Mouse (Mus musculus) CD4-positive, CD25-positive, alpha-beta regulatory T cell (primary cell): ENCODE results near the gene Ndufb10. TPM values are rescaled to one million over a fixed set of nuclear protein-coding genes. Genes with fewer than 3 reads are reported as not detected.

Source experiments
- polyA plus RNA-seq: library from polyadenylated mRNA; unstranded; fragments of 100-300 nt; shearing (Covaris generic); gene quantifications from one replicate; pipeline ENCODE4 v1.2.1, GENCODE M21; 2017

Gene Ndufb10
- polyA plus RNA-seq: 194 TPM

GRCm38 (mm10) chr17:24724184-24724583 is at the start of gene Ndufb10:
TSS of gene Ndufb10 (minus strand) at chr17:24724478.

DNA sequence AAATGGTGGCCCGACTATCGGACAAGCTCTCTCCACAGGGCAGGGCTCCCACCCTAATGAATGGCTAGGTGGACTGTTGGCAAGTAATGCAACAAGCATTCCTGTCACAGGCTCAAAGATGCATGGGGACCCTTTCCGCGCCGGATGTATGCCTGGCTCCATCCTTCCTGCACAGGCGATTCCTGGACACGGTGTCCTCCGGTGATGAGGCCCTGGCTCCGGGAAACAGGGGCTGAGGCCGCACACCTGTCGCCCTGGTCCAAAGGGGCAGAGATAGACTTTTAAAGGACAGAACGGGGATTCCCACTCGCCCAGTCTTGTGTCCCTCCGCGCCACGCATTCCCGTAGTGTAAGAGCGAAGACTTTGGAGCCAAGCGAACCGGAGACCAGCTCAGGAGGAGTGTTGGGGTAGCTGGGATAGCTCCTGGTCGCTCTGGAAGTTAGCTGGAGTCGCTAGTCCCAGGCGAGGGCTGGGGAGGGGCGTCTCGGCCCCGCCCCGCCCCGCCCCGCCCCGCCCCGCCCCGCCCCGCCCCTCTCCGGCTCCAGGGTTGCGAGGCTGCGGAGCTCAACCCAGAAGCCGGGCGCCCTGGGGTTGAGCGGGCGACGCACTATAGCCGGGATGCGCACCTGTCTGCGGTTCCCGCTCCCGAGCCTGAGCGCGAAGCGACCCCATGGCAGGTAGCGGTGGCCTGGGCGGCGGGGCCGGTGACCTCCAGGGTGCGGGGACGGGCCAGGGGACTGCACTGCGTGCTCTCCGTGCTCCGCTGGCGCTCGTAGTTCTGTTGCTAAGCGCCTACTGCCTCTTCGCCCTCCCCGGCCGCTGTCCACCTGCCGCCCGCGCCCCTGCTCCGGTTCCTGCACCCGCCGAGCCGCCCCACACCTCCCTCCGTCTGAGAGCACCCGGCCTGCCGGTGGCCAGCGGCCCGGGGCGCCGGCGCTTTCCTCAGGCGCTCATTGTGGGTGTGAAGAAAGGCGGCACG is 28.4 kb upstream of the Ndufb10 start, which contains the start of gene Hs3st6:
TSS of gene Hs3st6 (plus strand) at position 574 of the 980 bp plus-strand sequence.

GRCm38 (mm10) chr17:24736330-24737051 is 12.2 kb upstream of the Ndufb10 start, which contains the start of gene Msrb1:
TSS of gene Msrb1 (plus strand) at chr17:24736642.

DNA sequence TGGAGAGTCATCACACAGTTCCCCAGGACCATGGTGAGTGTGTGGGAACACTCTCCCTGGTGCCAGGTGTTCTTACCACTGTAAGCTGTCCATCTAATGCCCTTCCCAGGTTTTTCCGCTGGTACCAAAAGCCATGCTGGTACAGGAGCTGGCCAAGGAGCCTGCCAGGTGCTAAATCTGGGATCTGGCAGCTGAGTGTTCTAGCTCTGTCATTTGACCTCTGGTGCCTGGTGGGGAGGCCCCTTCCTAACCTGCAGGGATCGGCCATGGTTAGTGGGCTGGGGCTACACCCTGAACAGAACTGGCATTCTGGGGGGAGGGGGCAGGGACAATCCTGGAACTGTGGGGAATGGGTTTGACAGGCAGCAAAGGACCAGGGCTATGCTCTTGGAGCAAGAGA is 3.3 kb upstream of the Ndufb10 start, which contains the start of gene Rpl3l:
TSS of gene Rpl3l (plus strand) at position 203 of the 400 bp plus-strand sequence.

DNA sequence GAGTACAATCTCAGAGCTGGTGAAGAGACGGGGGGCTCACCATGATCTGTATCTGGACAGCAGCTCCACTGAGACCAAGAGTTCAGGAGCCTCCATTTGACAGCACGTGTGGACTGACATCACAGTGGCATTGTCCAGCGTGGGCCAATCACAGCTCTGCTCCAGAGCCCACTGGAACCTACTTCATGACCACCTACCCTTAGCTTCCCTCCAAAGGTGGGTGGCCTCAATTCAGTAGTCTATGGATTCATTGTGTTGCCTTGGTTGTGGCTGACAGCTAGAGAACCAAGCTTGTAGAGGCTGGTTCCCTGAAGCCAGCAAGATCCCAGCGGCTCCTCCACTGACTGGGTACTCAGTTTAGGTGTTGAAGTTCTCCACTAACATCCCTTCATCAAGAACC is 6.3 kb downstream of the Ndufb10 start, which contains the start of the genes Rnf151 and Rps2:
TSS of gene Rnf151 (minus strand) at position 121 of the 400 bp plus-strand sequence.
TSS of gene Rps2 (plus strand) at position 174 of the 400 bp plus-strand sequence.

DNA sequence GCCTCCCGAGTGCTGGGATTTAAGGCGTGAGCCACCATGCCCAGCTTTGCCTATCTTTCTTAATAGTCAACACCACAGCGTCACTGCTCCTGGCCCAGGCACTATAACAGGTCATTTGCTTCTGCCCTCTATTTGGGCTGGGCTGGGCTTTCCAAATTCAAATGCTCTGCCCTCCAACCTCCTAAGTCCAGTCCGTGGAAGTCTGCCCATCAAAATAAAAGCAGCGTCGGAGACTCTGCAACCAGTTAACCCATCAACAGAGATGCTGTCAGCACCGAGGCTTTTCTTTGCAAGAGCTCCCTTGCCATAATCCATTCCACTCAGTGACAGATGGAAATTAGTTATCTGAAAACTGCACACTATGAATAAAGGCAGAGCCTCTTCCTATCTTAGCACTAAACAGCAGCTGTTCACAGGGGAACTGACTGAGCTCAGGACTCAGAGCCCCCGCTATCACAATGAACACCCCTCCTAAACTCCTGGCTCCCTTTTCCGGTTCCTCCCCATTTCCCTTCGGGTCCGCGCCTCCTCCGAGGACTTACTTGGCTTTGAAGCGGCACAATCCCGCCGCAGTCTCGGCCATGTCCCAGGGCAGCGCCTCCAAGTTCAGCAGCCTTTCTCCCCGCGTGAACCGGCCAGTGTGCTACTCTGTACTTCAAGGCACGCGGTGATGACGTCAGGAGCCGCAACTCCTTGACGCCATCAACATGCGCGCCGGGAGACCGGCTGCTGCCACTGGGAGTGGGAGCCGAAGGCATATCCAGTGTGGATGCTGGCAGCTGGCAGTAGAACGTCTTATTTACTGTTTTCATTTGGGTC is 17.1 kb downstream of the Ndufb10 start, which contains the start of gene Tbl3:
TSS of gene Tbl3 (minus strand) at position 679 of the 819 bp plus-strand sequence.

DNA sequence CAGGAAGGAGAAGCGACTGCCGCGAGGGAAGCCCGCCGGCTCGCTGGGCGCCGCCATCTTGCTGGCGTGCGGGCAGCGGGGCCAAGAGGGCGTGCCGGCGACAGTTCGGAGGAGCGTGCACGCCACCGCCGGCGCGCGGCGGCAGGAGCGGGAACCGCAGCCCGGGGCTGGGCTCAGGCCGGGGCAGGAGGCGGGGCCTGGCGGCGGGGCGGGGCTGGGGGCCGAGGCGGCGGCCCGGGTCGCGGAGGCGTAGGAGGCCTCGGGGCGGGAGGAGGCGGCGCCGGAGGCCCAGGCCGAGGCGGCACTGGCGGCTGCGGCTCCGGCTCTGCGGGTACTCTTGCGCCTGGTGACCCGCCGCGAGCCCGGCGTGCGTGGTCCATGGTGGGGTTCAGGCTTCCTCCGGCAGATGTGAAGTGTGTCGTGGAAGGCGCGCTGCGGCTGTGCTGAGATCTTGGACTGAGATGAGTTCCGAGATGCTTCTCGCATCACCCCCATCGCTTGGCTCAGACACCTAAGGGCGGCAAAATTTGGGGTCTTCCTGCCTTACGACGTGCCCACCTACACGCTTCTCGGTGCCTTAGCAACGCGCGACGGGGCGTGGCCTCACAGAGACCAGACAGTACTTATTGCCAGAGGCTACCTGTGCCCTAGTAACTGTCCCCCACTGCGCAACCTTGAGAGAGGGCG is 28.1 kb downstream of the Ndufb10 start, which contains the start of the genes Gfer and Noxo1:
TSS of gene Gfer (minus strand) at position 146 of the 687 bp plus-strand sequence.
TSS of gene Noxo1 (plus strand) at position 224 of the 687 bp plus-strand sequence.

DNA sequence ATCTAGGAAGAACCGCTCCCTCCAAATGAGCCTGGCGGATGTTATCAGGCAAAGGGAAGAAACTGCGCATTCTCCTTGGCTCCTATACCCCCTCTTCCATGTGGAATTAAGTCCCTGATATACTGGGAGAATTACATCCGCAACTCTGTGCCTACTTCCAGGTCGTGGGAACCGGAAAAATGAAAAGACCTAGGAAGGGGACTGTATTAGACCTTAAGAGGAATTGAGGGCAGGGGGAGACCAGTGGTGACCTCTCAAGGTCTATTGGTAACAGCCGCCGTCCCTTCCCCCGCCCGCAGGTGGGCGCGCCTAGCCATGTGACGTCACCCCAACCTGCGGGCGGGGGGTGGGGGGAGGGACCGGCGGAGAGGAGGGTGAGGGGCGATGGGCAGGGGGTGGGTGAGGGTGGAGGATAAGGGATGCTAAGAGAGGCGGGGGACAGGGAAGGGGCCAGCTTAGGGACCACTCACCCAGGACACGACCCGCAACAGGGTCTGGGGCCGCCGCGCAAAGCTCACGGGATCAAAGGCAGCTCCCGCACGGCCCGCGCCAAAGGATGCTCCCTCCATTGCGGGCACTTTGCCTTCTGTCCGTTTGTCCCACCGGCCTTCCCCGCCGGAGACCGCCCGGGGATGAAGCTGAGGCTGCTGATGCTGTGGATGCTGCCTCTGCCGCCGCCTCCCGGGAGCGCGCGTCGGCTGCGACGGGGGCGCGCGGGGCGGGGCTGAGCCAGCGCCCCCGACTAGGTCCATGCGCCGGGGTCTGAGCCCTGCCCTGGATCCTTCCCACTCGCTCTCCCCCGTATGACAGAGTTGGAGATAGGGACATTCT is 34.8 kb downstream of the Ndufb10 start, which contains the start of gene Syngr3:
TSS of gene Syngr3 (minus strand) at position 705 of the 831 bp plus-strand sequence.

Other genes starting within 250 kb of the Ndufb10 start
- gene Mlst8, start 245.4 kb downstream of the Ndufb10 start, polyA plus RNA-seq: 26.4 TPM
- 0.18 TPM for gene Caskin1, start 235.9 kb downstream of the Ndufb10 start, polyA plus RNA-seq
- gene Traf7, start 196.5 kb downstream of the Ndufb10 start, polyA plus RNA-seq: 84.8 TPM
- gene Rab26, start 190.3 kb downstream of the Ndufb10 start, polyA plus RNA-seq: 4.5 TPM
- gene Pkd1, start 174.6 kb downstream of the Ndufb10 start, polyA plus RNA-seq: 50.6 TPM
- 46.5 TPM for gene Tsc2, start 91.8 kb downstream of the Ndufb10 start, polyA plus RNA-seq
- 7.4 TPM for gene Nthl1, start 91.8 kb downstream of the Ndufb10 start, polyA plus RNA-seq
- 0.26 TPM for gene Slc9a3r2, start 74.2 kb downstream of the Ndufb10 start, polyA plus RNA-seq
- gene Npw, start 66.0 kb downstream of the Ndufb10 start, polyA plus RNA-seq: not detected
- 22.6 TPM for gene Zfp598, start 54.8 kb downstream of the Ndufb10 start, polyA plus RNA-seq
- gene Syngr3, start 34.5 kb downstream of the Ndufb10 start, polyA plus RNA-seq: 0.44 TPM
- gene Gfer, start 28.3 kb downstream of the Ndufb10 start, polyA plus RNA-seq: 42.2 TPM
- gene Noxo1, start 28.2 kb downstream of the Ndufb10 start, polyA plus RNA-seq: 3.2 TPM
- gene Tbl3, start 16.8 kb downstream of the Ndufb10 start, polyA plus RNA-seq: 64.1 TPM
- gene Rnf151, start 6.4 kb downstream of the Ndufb10 start, polyA plus RNA-seq: not detected
- 779 TPM for gene Rps2, start 6.4 kb downstream of the Ndufb10 start, polyA plus RNA-seq
- not detected for gene Rpl3l, start 3.3 kb upstream of the Ndufb10 start, polyA plus RNA-seq
- 16.4 TPM for gene Msrb1, start 12.2 kb upstream of the Ndufb10 start, polyA plus RNA-seq
- gene Hs3st6, start 28.5 kb upstream of the Ndufb10 start, polyA plus RNA-seq: not detected
- not detected for gene Meiob, start 79.8 kb upstream of the Ndufb10 start, polyA plus RNA-seq
- 36.3 TPM for gene Hagh, start 115.7 kb upstream of the Ndufb10 start, polyA plus RNA-seq
- gene Fahd1, start 125.9 kb upstream of the Ndufb10 start, polyA plus RNA-seq: 2.7 TPM
- not detected for gene Igfals, start 141.5 kb upstream of the Ndufb10 start, polyA plus RNA-seq
- gene Nubp2, start 161.9 kb upstream of the Ndufb10 start, polyA plus RNA-seq: 106 TPM
- 64.5 TPM for gene Spsb3, start 162.2 kb upstream of the Ndufb10 start, polyA plus RNA-seq
- 46.2 TPM for gene Eme2, start 170.6 kb upstream of the Ndufb10 start, polyA plus RNA-seq
- 95.9 TPM for gene Mrps34, start 170.6 kb upstream of the Ndufb10 start, polyA plus RNA-seq
- 56.5 TPM for gene Nme3, start 172.0 kb upstream of the Ndufb10 start, polyA plus RNA-seq
- gene Mapk8ip3, start 212.5 kb upstream of the Ndufb10 start, polyA plus RNA-seq: 52.6 TPM
- 28.5 TPM for gene Jpt2, start 236.2 kb upstream of the Ndufb10 start, polyA plus RNA-seq